Mouse (Mus musculus): Measurements from ENCODE around the gene Zfp629.

Gene Zfp629

DNA sequence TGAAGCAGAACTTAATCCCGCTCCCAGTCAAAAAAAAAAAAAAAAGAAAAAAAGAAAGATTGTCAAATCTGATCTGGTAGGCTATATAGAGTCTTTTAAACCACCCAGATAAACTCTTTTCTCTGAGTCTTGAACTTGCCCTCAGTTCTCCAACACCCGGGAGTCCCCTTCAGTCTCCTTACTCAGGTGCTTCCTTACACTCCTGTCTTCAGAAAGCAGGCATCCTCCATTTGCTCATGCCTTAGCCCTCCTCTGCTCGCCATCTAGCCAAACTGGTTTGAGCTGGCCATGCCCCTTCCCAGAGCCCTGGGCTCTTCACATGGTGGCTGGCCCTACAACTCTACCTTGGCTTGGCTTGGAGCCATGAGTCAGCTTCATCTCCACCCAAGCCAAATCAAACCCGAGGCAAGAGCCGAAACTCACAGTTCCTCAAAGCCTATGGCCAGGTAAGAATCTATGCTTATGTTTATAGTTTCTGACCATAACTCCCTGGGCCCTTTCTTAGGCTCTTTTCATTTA lies 54.2 kb downstream of the Zfp629 start, which contains the start of gene Tmem265:
Tmem265 (plus strand) TSS at position 51 of the 519 bp plus-strand sequence.
- no peak for DNase-seq

DNA sequence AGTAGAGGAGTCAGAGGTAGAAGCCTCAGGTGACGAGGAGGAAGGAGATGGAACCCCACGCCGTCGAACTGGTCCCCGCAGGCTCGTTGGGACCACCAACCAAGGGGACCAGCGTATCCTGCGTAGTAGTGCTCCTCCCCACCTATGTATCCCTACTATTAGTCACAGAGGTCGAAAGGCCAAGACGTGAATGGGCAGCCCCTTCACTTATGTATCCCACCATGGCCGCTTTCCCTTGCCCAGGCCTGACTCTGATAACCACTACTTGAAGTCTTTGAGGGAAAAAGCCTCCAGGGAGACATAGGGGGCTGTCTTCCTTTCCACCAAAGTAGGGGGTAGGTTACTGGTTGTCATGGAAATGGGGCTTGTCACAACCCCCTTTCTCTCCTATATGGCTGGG lies 55.0 kb downstream of the Zfp629 start:
- no peak for DNase-seq
